Mouse (Mus musculus) mesoderm, embryonic 11.5 days (tissue): ENCODE data around the gene Dppa3.
"Not testable (repeated sequence)": the region's sequence is repeated elsewhere in the genome, so short reads cannot be mapped to it uniquely, and the experiment has no call there.

Experiments used
- DNase-seq: peaks from one replicate; pipeline ENCODE4 v3.0.0-alpha.2; 2012; ENCODE audit warnings: low read depth, low spot score

Gene Dppa3

GRCm38 (mm10) chr6:122609771-122610170 is 16.4 kb upstream of the Dppa3 start, which contains the start of gene Gdf3:
Gdf3 (minus strand) TSS chr6:122610087.
- no peak for DNase-seq

DNA sequence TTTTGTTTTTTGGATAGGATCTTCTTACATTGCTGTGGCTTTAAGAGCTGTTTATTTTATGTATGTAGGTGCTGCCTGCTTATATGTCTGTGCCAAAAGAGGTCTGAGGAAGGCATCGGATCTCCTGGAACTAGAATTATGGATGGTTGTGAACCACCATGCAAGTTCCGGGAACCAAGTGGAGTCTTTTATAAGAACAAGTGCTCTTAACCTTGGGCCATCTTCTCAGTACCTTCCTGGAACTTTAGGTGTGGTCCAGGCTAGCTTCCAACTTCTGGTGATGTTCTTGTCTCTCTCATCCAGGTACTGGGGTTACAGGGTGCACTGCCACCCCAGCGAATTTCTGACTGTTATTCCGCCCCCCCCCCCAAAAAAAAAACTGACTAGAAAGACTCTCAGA is 13.8 kb upstream of the Dppa3 start:
- no peak for DNase-seq

DNA sequence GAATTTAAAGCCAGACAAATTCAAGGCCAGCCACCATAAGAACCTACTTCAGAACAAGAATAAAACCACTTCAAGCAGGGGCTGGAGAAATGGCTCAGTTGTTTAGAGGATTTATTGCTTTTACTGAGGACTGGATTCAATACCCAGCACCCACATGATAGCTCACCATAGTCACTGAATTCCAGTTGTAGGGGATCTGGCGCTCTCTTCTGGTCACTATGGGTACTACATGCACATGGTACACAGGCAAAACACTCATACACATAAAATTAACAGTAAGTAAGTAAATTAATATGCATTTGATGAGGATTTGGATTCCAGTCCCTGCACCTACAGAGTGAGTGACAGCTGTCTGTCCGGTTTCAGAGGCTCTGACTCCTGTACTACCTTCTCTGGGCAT is 12.2 kb upstream of the Dppa3 start:
- DNase-seq = no peak

GRCm38 (mm10) chr6:122616022-122616421 is 10.2 kb upstream of the Dppa3 start:
- DNase-seq = no peak

- DNase-seq = no peak
Measured at GRCm38 (mm10) chr6:122621066-122621465, 5.1 kb upstream of the Dppa3 start.

DNA sequence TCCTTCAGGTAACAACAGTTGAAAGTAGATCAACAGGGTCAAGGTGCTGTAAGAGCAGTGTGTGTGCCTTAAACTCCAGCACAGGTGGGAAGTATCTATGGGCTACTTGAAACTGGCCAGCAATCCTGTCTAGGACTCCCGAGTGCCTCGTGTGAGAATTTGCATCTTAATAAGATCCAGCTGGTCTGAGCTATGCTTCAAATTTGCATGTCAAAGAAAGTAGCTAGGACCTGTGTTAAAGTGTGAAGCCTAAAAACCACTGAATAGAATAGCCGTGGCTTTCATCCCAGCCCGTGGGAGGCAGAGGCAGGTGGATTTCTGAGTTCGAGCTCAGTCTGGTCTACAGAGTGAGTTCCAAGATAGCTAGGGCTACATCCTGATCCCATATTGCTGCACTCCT is 1.7 kb upstream of the Dppa3 start:
- no peak for DNase-seq

DNA sequence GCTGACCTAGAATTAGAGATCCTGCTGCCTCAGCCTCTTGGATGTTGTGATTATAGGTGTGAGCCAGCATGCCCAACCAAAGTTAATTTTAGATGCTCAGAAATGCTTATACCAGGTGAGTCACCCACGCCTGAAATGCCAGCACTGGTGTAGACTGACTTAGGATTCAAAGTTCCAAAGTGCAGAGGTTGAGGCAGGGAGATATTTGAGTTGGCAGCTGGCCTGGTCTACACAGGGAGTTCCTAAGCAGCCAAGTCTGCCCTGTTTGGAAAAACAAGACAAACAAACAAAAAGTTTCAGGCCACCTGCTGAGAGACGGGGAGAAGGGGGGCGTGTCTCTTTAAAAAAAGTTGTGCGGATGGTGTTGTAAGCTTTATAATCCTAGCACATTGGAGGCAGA is 1.1 kb upstream of the Dppa3 start:
- no peak for DNase-seq

DNA sequence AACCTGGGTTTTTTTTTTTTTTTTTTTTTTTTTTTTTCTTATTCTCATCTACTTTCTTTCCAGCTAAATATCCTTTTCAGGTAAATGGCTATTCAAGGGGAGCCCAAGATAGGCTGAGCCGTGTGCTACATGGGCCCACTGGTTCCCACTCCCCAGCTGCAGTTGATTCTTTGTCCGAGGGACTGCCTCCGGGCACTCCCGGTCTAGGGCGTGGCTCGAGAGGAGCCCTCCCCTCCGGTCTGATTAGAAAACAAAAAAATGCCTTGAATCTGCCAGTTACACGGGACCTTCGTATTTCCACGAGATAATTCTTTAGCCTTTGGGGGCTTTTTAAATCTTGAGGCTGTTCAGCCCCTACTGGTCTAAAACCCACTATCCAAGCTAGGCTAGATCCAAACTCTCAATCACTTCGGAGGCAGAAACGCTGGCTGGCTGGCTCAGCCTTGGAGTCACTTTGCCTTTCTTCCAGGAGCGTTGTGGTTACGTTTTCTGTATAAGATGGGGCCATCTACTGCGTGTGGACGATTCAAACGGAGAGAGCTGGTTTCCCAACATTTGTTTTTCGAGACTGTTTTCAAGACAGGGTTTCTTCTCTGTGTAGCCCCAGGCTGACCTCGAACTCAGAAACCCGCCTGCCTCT is 1.4 kb downstream of the Dppa3 start:
- DNase-seq = no peak

DNA sequence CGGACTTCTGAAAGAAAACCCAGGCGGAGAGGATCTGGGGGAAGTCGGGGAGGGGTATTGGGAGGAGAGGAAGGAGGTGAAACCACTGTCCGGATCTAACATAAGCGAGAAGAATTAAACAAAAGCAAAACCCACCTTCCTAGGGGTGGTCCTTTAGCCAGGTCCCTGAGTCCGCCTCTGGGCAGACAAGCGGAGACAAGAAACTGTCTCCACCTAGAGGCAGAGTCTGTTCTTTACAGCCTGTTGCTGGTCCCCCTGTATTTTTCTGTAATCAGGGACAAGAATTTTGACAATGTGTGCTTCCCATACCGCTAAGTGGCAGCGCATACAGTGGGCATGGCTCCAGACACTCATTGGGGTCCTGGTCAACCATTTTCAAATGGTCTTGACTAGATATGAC is 7.2 kb downstream of the Dppa3 start:
- peak; percentile 29 for DNase-seq

DNA sequence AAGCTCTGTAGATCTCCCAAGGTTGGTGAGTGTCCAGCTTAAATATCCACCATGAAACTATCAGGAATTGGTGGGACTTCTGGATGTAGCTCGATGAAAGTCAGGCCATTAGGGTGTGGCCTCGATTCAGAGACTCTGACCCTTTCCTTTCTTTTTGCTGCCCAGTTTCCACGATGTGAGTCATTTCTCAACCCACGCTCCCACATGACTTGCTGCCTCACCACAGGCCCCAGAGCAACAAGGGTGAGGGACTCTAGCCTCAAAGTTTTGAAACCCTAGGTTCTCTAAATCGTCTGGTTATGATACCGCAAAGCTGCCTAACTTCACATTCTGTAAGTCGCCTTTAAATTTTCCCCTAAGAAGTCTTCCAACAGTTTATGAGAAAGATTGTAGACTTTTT is 9.1 kb downstream of the Dppa3 start:
- no peak for DNase-seq

DNA sequence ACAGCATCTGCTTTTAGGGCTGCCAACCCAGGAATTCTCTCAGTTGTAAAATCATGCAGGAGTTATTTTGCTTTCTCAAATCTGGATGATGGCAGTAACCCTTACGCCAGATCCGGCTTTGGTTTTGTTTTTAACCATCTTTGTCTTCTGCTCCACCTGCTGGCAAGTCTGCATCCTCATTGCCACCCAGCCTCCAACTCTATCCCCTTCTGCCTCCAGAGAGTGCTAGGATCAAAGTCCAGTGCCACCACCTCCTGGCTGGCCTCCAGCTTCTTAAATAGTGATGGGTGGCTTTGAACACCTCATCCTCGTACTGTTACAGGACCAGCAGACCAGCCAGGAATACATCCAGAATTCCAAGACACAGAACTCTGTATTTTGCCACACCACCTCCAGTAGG is 10.5 kb downstream of the Dppa3 start:
- DNase-seq = no peak

GRCm38 (mm10) chr6:122637566-122637965 is 11.4 kb downstream of the Dppa3 start:
- not testable (repeated sequence) for DNase-seq

GRCm38 (mm10) chr6:122644196-122644595 is 18.0 kb downstream of the Dppa3 start:
- DNase-seq = not testable (repeated sequence)

DNA sequence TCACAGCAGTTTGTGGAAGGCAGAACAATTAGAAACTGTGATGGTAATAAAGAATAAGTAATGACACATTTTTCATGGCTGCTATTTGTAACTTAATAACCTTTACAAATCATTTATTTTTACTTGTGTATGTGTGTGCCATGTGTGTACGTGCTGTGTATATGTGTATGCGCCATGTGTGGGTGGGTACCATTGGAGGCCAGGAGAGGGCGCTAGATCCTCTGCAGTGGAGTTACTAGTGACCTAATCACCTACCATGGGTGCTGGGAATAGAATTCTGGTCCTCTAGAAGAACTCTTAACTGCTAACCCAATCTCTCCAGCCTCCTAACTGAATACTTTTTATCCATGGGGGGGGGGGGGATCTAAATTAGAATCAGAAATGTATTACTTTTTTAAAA is 23.7 kb downstream of the Dppa3 start:
- DNase-seq = no peak

GRCm38 (mm10) chr6:122650398-122650980 is 24.3 kb downstream of the Dppa3 start:
- DNase-seq = no peak

DNA sequence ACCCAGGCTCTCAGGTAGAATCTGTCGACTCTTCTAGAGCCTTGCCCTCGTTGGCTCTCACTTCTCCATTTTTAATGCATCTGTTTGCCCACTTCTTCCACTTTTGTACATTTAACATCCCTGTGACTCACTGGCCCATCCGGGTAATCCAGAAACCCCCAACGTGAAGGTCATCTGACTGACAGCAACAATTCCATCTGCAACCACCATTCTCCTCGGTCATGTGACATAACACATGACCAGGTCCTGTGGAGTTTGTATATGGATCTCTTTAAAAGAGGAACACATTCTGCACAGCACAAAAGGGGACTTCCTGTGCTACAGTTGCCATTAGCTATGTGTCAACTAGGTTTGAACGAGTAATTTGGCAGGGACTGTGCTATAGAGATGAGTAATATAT is 28.1 kb downstream of the Dppa3 start:
- DNase-seq = no peak

GRCm38 (mm10) chr6:122657630-122658029 is 31.4 kb downstream of the Dppa3 start:
- DNase-seq = no peak

GRCm38 (mm10) chr6:122659567-122659966 is 33.4 kb downstream of the Dppa3 start:
- DNase-seq = peak; percentile 63

DNA sequence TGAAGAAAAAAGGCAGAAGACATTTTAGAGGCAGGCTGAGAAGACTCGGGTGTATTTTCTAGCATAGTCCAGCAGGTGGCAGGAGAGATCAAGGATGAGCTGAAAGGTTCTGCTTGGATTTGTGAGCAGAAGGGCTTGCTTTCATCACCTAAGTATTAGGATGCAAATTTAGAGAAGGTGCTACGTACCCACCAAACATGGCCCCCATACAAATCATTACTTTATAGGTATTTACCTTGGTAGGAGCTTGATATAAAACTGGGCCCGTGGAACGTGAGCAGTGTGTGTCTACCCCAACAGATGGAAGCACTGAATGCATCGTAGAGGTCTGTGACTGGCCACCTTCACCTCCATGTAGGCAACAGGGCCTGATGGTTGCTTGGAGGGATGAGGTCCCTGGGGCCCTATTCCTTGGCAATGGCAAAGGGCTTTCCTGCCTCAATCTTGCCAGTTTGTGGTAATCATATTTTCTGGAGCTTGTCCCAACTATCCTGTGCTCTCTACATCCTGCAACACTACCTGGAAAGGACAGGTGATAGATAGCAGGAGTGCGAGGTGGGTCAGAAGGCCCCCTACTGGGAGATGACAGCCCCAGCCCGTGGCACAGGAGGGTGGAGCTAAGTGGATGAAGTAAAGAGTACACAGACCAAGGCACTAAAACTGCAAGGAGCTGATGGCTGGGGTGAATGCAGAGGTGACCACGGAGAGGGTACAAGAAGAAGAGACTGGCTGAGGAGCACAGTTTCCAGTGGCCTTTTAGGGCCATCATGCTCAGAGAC is 34.6 kb downstream of the Dppa3 start:
- DNase-seq = peak; percentile 59

DNA sequence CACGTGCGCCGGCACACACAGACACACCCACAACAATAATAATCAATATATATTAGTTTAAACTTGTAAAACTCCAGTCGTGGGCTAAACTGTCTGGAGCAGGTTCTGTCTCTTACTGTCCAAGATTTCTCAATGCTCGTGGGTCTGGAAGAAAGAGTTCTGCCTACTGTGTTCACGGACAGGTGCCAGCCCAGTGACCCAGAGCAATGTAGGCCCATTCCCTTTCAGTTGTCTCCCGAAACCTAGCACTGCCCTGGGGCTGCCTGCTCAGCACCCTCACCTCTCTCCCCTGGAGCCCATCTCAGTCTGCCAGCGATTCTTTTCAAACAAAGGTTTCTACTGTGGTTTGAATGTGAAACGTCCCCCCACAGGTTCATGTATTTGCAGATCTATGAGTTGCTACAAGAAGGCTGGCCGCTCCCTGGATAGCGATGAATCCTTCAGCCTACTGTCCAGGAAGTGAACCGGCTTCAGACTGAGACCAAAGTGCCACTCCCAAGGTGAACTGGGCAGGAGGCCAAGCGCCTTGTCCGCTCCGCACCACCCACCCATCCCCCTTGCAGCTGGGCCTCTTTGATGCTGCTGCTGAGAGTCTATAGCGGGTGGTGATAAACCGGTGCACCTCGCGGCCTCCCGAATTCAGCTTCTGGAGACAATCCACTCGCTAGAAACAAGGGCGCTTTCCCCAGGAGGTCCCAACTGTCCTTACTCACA is 36.5 kb downstream of the Dppa3 start:
- DNase-seq = no peak

DNA sequence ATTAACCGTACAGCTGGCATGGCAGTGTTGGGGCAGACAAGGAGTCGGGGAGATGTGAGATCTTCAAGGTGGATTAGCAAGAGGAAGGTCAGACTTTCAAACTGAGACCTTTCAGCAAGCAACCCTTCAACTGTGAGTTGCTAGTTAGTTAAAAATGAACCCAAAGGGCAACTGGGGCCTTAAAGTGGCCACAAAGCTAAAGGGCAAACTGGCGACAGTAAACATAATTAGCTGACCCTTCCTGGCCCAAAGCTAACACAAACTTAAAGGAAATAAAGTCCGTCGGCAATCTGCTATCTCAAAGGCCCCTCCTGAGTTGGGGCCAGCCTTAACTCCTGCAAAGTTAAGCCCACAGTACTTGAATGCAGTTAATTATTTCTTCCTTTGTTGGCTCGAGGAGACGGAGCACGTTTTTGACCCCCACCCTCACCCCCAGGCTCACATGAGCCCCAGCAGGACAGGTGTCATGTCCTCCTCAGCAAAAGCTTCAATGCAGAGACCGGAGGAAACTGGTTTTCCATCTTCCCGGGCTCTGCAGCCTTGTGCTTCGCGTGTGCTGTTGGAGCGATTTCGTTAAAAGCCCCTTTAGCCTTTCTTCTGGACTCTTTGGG is 37.5 kb downstream of the Dppa3 start:
- no peak for DNase-seq

DNA sequence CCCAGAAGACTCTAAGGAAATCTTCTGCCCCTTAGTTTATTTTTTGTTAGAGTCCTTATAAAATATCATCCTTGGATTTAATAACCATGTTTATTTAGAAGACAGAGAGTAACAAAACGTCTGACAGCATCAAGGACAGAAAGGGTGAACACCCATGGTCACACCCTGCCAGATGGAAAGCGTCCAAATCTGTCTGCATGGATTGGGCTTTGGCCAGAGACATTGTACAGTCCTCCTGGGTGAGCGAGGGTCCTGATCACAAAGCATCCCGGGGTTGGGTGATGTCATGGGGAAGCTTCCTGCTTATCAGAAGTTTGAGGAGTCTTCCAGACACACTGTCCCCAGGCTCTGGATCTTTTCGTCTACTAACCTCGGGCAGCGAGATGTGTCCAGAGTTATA is 39.7 kb downstream of the Dppa3 start:
- no peak for DNase-seq
